Mouse (Mus musculus) liver, adult 2 months (tissue): ENCODE results near the gene Numa1.

ENCODE experiments used
- CTCF ChIP-seq: fragments of 200-500 bp; IDR thresholded peaks from 2 replicates; pipeline ENCODE4 v1.5.1; 2011; ENCODE audit warnings: low read depth, low read length, control low read depth
- POLR2A ChIP-seq: fragments of 200-500 bp; IDR thresholded peaks from 2 replicates; pipeline ENCODE4 v1.6.1; 2011; ENCODE audit warnings: low read length, control low read depth; ENCODE audit not compliant: insufficient read depth; ENCODE audit errors: extremely low read depth

GRCm38 (mm10) chr7:101933751-101934240, at the start of gene Numa1, which contains the start of gene Lrrc51:
- TF ChIP-seq POLR2A, result peak; percentile 44; the same call in 1 of the 2 replicates
- TF ChIP-seq CTCF, result no peak
